Mouse (Mus musculus) hindbrain, embryonic 11.5 days (tissue): ENCODE data around the gene Begain. TPM values are rescaled to one million over a fixed set of nuclear protein-coding genes. Genes with fewer than 3 reads are reported as not detected.

Source experiments
- ATAC-seq: fragments of 200-750 bp; cut with Nextera tagmentation; 2 replicates; pipeline ENCODE4 v1.8.0; 2017; ENCODE audit warnings: mild to moderate bottlenecking, moderate TSS enrichment, moderate library complexity; ENCODE audit not compliant: low FRiP score
- DNase-seq: peaks from one replicate; pipeline ENCODE4 v3.0.0-alpha.2; 2015; ENCODE audit warnings: low spot score
- H3K27ac ChIP-seq: fragments of 300-500 bp; sonication (generic); 2 replicates; pipeline ENCODE4 v1.5.1; 2014; ENCODE audit warnings: mild to moderate bottlenecking, low read depth, low read length
- H3K27me3 ChIP-seq: fragments of 300-500 bp; sonication (generic); 2 replicates; pipeline ENCODE4 v1.6.1; 2014; ENCODE audit warnings: mild to moderate bottlenecking, low read length, moderate library complexity, mixed read lengths; ENCODE audit not compliant: control insufficient read depth, insufficient read depth
- H3K36me3 ChIP-seq: fragments of 300-500 bp; sonication (generic); 2 replicates; pipeline ENCODE4 v1.6.1; 2014; ENCODE audit warnings: mild to moderate bottlenecking, low read length, moderate library complexity, mixed read lengths; ENCODE audit not compliant: control insufficient read depth, insufficient read depth
- H3K4me1 ChIP-seq: fragments of 300-500 bp; sonication (generic); replicated peaks from 2 replicates; pipeline ENCODE4 v1.6.1; 2014; ENCODE audit warnings: low read length, mixed read lengths; ENCODE audit not compliant: control insufficient read depth, insufficient read depth
- H3K4me2 ChIP-seq: fragments of 300-500 bp; sonication (generic); replicated peaks from 2 replicates; pipeline ENCODE4 v1.6.1; 2014; ENCODE audit warnings: mild to moderate bottlenecking, low read depth, low read length
- H3K4me3 ChIP-seq: fragments of 300-500 bp; sonication (generic); 2 replicates; pipeline ENCODE4 v1.5.1; 2014; ENCODE audit warnings: low read depth, low read length
- H3K9ac ChIP-seq: fragments of 300-500 bp; sonication (generic); 2 replicates; pipeline ENCODE4 v1.6.1; 2014; ENCODE audit warnings: low read depth, low read length
- H3K9me3 ChIP-seq: fragments of 300-500 bp; sonication (generic); 2 replicates; pipeline ENCODE4 v1.6.1; 2016; ENCODE audit warnings: low read length; ENCODE audit not compliant: control insufficient read depth
- WGBS: fragments of 180-500 bp; shearing (Covaris S2); extraction: QIAGEN DNeasy Blood & Tissue Kit; methylation state at CpG from one replicate; pipeline ENCODE4 v1.1.7; 2014; 5-methylcytosine and 5-hydroxymethylcytosine counted together
- polyA plus RNA-seq: library from polyadenylated mRNA; unstranded; fragments of >200 nt; fragmentation: Nextera tagmentation; extraction: Ambion mirVana; gene quantifications from 2 replicates; pipeline ENCODE4 v1.2.1, GENCODE M21; 2014

Begain gene
- polyA plus RNA-seq, 1 experiment from 2014 or later, result 16.1 TPM

DNA sequence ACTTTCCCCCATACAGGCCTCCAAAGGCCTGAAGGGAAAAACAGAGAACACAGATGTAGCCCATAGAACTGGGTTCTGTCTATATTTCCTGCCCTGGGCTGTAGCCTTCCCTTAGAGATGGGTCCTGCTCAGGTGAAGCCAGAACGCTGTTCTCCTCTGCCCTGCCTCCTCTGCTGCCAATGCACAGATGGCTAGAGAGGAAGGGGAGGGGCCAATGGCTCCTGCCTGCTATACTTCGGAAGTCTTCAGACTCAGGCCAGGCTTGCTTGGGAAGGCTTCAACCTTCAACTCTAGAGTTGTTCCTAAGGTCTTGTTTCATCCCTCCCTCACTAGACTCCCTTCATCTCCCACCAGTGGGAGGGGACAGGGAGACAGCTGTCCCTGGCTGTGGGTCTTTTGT is 1.7 kb upstream of the Begain start:
- no peaks in the 10 kb centered on the region for H3K9me3 ChIP-seq
- WGBS, result 58% methylated on average over 2 of the region's 2 CpGs
- H3K4me3 ChIP-seq, result no peak overlapping the region
- no peak for ATAC-seq
- no peaks in the 10 kb centered on the region for H3K36me3 ChIP-seq
- DNase-seq, result no peak
- peaks cover 4% of the 10 kb centered on the region; the same call in 1 of the 2 replicates for H3K4me1 ChIP-seq
- H3K4me2 ChIP-seq, result no peak overlapping the region
- no peaks in the 10 kb centered on the region for H3K27me3 ChIP-seq
- no peak overlapping the region for H3K9ac ChIP-seq
- no peak overlapping the region for H3K27ac ChIP-seq

DNA sequence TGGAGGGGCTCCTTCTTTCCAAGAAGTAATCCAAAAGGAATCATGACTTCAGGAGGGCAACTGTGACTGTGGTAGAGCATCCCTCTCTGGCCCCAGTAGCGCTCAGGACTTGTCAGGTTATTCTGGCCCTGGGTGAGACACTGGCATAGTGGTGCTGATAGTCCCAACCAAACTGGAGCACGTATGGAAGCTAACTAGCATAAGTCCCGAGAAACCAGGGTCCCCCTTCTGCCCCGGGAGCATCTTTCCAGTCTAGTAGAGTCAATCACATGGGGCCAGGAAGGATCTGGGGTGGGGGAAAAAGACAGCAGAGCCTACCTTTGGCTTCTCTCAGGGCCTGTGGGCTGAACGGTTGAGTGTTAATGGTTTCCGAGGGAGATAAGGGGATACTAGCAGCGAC is 721 bp upstream of the Begain start:
- peak overlapping the region; percentile 60 for H3K4me3 ChIP-seq

GRCm38 (mm10) chr12:109067561-109068135 is 369 bp downstream of the Begain start:
- peak overlapping the region; percentile 60 for H3K4me3 ChIP-seq
- peaks cover 4% of the 10 kb centered on the region; the same call in 1 of the 2 replicates for H3K4me1 ChIP-seq
- DNase-seq (peak; percentile 71), ATAC-seq (peak; percentile 87)
- H3K36me3 ChIP-seq, result no peaks in the 10 kb centered on the region
- 6% methylated on average over 19 of the region's 59 CpGs for WGBS
- H3K4me2 ChIP-seq, result peak overlapping the region; percentile 85
- no peaks in the 10 kb centered on the region for H3K27me3 ChIP-seq
- no peak overlapping the region for H3K27ac ChIP-seq
- H3K9me3 ChIP-seq, result no peaks in the 10 kb centered on the region
- peak overlapping the region; percentile 84 for H3K9ac ChIP-seq

More for the DNA sequence above, 721 bp upstream of the Begain start:
- ATAC-seq, result no peak
- H3K4me2 ChIP-seq, result peak overlapping the region; percentile 85
- peaks cover 4% of the 10 kb centered on the region; the same call in 1 of the 2 replicates for H3K4me1 ChIP-seq
- no peaks in the 10 kb centered on the region for H3K36me3 ChIP-seq
- WGBS, result 72% methylated on average over 7 of the region's 7 CpGs
- H3K27ac ChIP-seq, result no peak overlapping the region
- H3K9ac ChIP-seq, result no peak overlapping the region
- no peaks in the 10 kb centered on the region for H3K9me3 ChIP-seq
- no peaks in the 10 kb centered on the region for H3K27me3 ChIP-seq
- DNase-seq, result no peak

GRCm38 (mm10) chr12:109058660-109059059 is 9.4 kb downstream of the Begain start:
- Histone ChIP-seq H3K36me3 (no peaks in the 10 kb centered on the region), H3K4me2 (no peak overlapping the region), H3K4me3 (no peak overlapping the region), H3K4me1 (no peaks in the 10 kb centered on the region), H3K9ac (no peak overlapping the region), H3K27ac (no peak overlapping the region), H3K27me3 (peaks cover 16% of the 10 kb centered on the region), H3K9me3 (no peaks in the 10 kb centered on the region)
- WGBS, result 82% methylated on average over 8 of the region's 8 CpGs
- ATAC-seq, result no peak
- no peak for DNase-seq

GRCm38 (mm10) chr12:109057736-109058135 is 10.3 kb downstream of the Begain start:
- 73% methylated on average over 4 of the region's 4 CpGs for WGBS
- no peak overlapping the region for H3K9ac ChIP-seq
- peaks cover 25% of the 10 kb centered on the region for H3K27me3 ChIP-seq
- no peak overlapping the region for H3K4me3 ChIP-seq
- H3K4me1 ChIP-seq, result peaks cover 6% of the 10 kb centered on the region; the same call in 1 of the 2 replicates
- no peak for DNase-seq
- no peaks in the 10 kb centered on the region for H3K36me3 ChIP-seq
- no peak overlapping the region for H3K27ac ChIP-seq
- ATAC-seq, result no peak
- H3K4me2 ChIP-seq, result no peak overlapping the region
- no peaks in the 10 kb centered on the region for H3K9me3 ChIP-seq

- ATAC-seq (peak; percentile 34; the same call in 1 of the 2 replicates), DNase-seq (peak; percentile 59)
- H3K9ac ChIP-seq, result peak overlapping the region; percentile 57
- H3K27ac ChIP-seq, result no peak overlapping the region
- no peaks in the 10 kb centered on the region for H3K9me3 ChIP-seq
- WGBS, result under 1% methylated on average over 69 of the region's 105 CpGs
- H3K4me3 ChIP-seq, result peak overlapping the region; percentile 53
- peaks cover 48% of the 10 kb centered on the region for H3K27me3 ChIP-seq
- peaks cover 10% of the 10 kb centered on the region; the same call in 1 of the 2 replicates for H3K4me1 ChIP-seq
- H3K4me2 ChIP-seq, result peak overlapping the region; percentile 93
- H3K36me3 ChIP-seq, result no peaks in the 10 kb centered on the region
These were observed 14.8 kb downstream of the Begain start for GRCm38 (mm10) chr12:109053020-109053806.

GRCm38 (mm10) chr12:109049949-109050348 is 18.1 kb downstream of the Begain start:
- no peaks in the 10 kb centered on the region for H3K9me3 ChIP-seq
- no peak for DNase-seq
- peaks cover 39% of the 10 kb centered on the region for H3K27me3 ChIP-seq
- H3K27ac ChIP-seq, result no peak overlapping the region
- H3K4me2 ChIP-seq, result no peak overlapping the region
- ATAC-seq, result no peak
- 83% methylated on average over 4 of the region's 4 CpGs for WGBS
- H3K36me3 ChIP-seq, result no peaks in the 10 kb centered on the region
- no peak overlapping the region for H3K9ac ChIP-seq
- H3K4me1 ChIP-seq, result peaks cover 10% of the 10 kb centered on the region; the same call in 1 of the 2 replicates
- no peak overlapping the region for H3K4me3 ChIP-seq

DNA sequence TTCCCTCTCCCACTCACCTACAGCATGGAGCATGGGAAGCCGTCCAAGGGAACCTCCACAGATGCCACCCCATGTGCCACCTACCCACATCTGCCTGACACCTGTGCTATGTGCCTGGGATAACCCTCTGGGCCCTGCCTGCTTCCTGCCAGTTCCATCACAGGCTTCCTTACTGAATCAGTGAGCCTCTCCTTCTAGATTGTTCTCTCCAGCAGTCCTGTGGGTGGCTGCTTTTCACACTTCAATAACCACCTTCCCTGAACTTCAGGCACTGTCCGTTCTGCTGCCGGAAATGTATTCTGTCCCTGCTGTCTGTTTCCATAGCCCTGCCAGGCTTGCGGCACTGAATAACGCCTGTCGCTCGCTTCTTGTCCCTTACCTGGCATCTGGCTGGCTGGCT is 22.4 kb downstream of the Begain start:
- no peak for ATAC-seq
- no peak overlapping the region for H3K9ac ChIP-seq
- no peaks in the 10 kb centered on the region for H3K36me3 ChIP-seq
- peaks cover 4% of the 10 kb centered on the region; the same call in 1 of the 2 replicates for H3K27me3 ChIP-seq
- H3K4me1 ChIP-seq, result no peaks in the 10 kb centered on the region
- no peak overlapping the region for H3K4me3 ChIP-seq
- 82% methylated on average over 7 of the region's 7 CpGs for WGBS
- DNase-seq, result no peak
- H3K9me3 ChIP-seq, result no peaks in the 10 kb centered on the region
- no peak overlapping the region for H3K4me2 ChIP-seq
- no peak overlapping the region for H3K27ac ChIP-seq
